Mouse (Mus musculus) large intestine, adult 2 months (tissue): ENCODE data around the gene Xylt2. TPM values are rescaled to one million over a fixed set of nuclear protein-coding genes. Genes with fewer than 3 reads are reported as not detected.

Experiments
- DNase-seq: peaks from one replicate; pipeline ENCODE4 v3.0.0-alpha.2; 2012; ENCODE audit warnings: low read depth, low spot score
- WGBS: fragments of 180-500 bp; shearing (Covaris S2); methylation state at CpG from one replicate; pipeline ENCODE4 v1.1.7; 2018; 5-methylcytosine and 5-hydroxymethylcytosine counted together
- polyA plus RNA-seq: library from polyadenylated mRNA; depleted of rRNA; stranded (reverse); fragments of >200 nt; gene quantifications from 2 replicates; pipeline ENCODE4 v1.2.3, GENCODE M21; 2012; rRNA removed

The Xylt2 gene
- polyA plus RNA-seq, 1 experiment: 14.7 TPM

GRCm38 (mm10) chr11:94620766-94621457, 56.4 kb downstream of the Xylt2 start:
- DNase-seq: no peak
- 47% methylated on average over 6 of the region's 6 CpGs for WGBS

- WGBS: 93% methylated on average over 2 of the region's 2 CpGs
- no peak for DNase-seq
Observed at GRCm38 (mm10) chr11:94617646-94618045, 59.7 kb downstream of the Xylt2 start.

- WGBS: 53% methylated on average over 4 of the region's 4 CpGs
- no peak for DNase-seq
Observed at GRCm38 (mm10) chr11:94615494-94615893, 61.8 kb downstream of the Xylt2 start.

GRCm38 (mm10) chr11:94614603-94615002, 62.7 kb downstream of the Xylt2 start:
- WGBS: 25% methylated on average over 4 of the region's 4 CpGs
- DNase-seq: no peak

Other genes starting within 250 kb of the Xylt2 start
- 8.8 and 10.1 TPM in 2 replicates for gene Cacna1g, start 203.3 kb downstream of the Xylt2 start, polyA plus RNA-seq
- gene Spata20, start 191.3 kb downstream of the Xylt2 start, polyA plus RNA-seq: 0.05 TPM in 1 of 2 replicates, not detected in the other
- 1.6 and 2.4 TPM in 2 replicates for gene Epn3, start 177.5 kb downstream of the Xylt2 start, polyA plus RNA-seq
- 0.84 and 1.2 TPM in 2 replicates for gene Mycbpap, start 155.8 kb downstream of the Xylt2 start, polyA plus RNA-seq
- 2.5 and 6.2 TPM in 2 replicates for gene Rsad1, start 128.3 kb downstream of the Xylt2 start, polyA plus RNA-seq
- 0.63 and 1.1 TPM in 2 replicates for gene Chad, start 112.5 kb downstream of the Xylt2 start, polyA plus RNA-seq
- 19.8 and 31.8 TPM in 2 replicates for gene Acsf2, start 75.6 kb downstream of the Xylt2 start, polyA plus RNA-seq
- 165 and 204 TPM in 2 replicates for gene Lrrc59, start 47.7 kb downstream of the Xylt2 start, polyA plus RNA-seq
- 60.7 and 77.6 TPM in 2 replicates for gene Mrpl27, start 23.7 kb downstream of the Xylt2 start, polyA plus RNA-seq
- gene Eme1, start 23.6 kb downstream of the Xylt2 start, polyA plus RNA-seq: 5.9 and 7.3 TPM in 2 replicates
- not detected in 2 replicates for gene Gm11541, start 27.0 kb upstream of the Xylt2 start, polyA plus RNA-seq
- not detected in 2 replicates for gene Cdc34b, start 64.3 kb upstream of the Xylt2 start, polyA plus RNA-seq
- gene Tmem92, start 105.2 kb upstream of the Xylt2 start, polyA plus RNA-seq: 0.43 and 1.2 TPM in 2 replicates